Mouse (Mus musculus): ENCODE measurements around the gene Gm2163.
"Not testable (repeated sequence)": the region's sequence is repeated elsewhere in the genome, so short reads cannot be mapped to it uniquely, and the experiment has no call there.

Gene Gm2163

GRCm38 (mm10) chr4:42466452-42466851 is at the start of gene Gm2163:
Gene Gm2163, plus strand, starts transcription at chr4:42466752.
- DNase-seq (ENCODE audit: low spot score in 2 of 2): not testable (repeated sequence)

DNA sequence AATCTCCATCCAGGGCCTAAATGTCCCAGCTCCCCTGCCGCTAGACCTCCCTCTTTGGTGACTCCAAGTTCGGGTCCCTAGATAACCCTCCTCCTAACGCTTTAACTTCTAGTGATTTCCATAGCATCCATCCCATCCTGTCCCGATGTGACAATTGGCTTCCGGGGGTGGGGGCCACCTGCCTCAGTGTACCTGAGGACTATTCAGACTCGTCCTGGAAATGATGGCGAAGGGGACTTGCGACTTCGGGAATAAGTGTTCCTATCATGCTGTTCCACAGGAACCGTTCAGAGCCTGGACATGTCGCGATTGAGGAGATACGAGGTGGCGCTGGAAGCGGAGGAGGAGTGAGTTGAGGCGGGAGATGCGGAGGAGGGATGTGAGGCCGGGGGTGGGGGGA is 27.5 kb upstream of the Gm2163 start, which contains the start of gene Gm21586:
Gm21586 (plus strand) TSS at position 301 of the 400 bp plus-strand sequence.
- not testable (repeated sequence) for DNase-seq (ENCODE audit: low spot score in 2 of 2)

DNA sequence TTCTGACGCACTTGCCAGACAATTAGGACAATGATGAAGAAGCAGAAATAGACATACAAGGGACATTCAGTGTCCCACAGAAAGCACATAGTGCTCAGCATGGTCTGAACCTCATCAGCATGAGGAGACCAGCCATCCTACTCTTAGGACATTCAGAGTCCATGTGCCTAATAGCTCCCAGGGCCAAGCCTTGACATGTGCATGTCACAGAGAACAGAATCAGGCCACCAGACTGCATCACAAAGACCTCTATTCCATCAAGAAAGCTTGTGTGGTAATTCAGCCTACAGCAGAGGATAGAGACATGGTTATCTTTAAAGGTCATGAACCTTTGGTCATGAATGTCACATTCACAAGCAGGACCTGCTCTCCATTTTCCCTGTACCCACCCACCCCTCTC is 61.5 kb downstream of the Gm2163 start, which contains the start of gene Fam205a2:
Fam205a2 (minus strand) TSS at position 101 of the 400 bp plus-strand sequence.
- DNase-seq (ENCODE audit: low spot score in 2 of 2): not testable (repeated sequence)

GRCm38 (mm10) chr4:42611895-42612294 is 145.3 kb downstream of the Gm2163 start, which contains the start of gene Gm10591:
Gene Gm10591, plus strand, starts transcription at chr4:42612195.
- not testable (repeated sequence) for DNase-seq (ENCODE audit: low spot score in 2 of 2)

DNA sequence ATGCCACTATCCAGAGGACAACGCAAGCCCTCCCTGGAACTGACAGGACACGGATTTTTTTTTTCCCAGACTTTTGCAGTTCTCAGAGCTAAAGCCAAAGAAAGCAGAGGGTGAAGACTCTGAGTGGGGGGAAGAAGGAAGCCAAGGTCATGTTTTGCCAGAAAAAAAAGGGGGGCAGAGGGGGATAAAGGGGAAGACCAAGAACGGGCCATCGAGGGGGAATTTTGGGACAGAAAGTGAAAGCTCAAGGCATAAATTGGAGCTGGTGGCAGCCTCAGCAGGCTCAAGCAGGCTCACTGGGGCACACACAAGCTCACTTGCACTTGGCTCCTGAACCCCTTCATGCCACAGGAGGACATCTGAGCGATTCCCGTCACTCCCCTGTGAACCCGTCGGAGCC is 162.9 kb downstream of the Gm2163 start, which contains the start of gene Gm2564:
Gm2564 (plus strand) TSS at position 301 of the 400 bp plus-strand sequence.
- not testable (repeated sequence) for DNase-seq (ENCODE audit: low spot score in 2 of 2)

Measured in spleen, postnatal 36 days (tissue).